Mouse (Mus musculus) layer of hippocampus, postnatal 10 days (tissue): ENCODE measurements around the gene Sept6. TPM values are rescaled to one million over a fixed set of nuclear protein-coding genes. Genes with fewer than 3 reads are reported as not detected.
A peak's percentile ranks its signal among the peaks of the same experiment; 100 is the strongest.
"Not testable (repeated sequence)": the region's sequence is repeated elsewhere in the genome, so short reads cannot be mapped to it uniquely, and the experiment has no call there.

Experiments
- DNase-seq, 2 experiments: peaks; one replicate each; pipeline ENCODE4 v3.0.0; 2021; ENCODE audit warnings: low spot score in 2 of 2
- total RNA-seq, 2 experiments: library from RNA; stranded (reverse); gene quantifications; 2 replicates each; pipeline ENCODE4 v1.2.3; 2021

The Sept6 gene
- total RNA-seq, 2 experiments from 2014 or later: 62.0 to 64.6 TPM

- DNase-seq: no peak
Measured at GRCm38 (mm10) chrX:36972951-36973471, 18.6 kb downstream of the Sept6 start.

- DNase-seq: no peak
Measured at GRCm38 (mm10) chrX:36971156-36971555, 20.4 kb downstream of the Sept6 start.

- no peak for DNase-seq
Measured at GRCm38 (mm10) chrX:36969501-36969900, 22.1 kb downstream of the Sept6 start.

DNA sequence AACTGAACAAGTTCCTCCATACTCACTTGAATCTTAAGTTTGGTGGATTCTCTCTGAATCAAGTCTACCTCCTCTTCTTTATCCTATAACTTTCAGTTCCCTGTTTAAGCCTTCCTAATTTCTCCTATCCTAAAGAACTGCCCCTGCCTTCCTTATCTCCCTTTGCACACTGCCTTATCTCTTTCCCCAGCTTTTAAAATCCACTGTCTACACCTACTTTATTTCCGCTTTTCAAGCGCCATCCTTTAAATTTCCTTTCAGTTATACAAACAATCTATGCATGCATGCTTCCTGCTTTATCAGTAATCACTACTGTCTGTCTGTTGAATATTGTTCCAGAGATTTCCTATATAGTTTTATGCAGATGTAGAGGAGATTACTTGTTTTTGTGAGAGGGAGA is 34.9 kb downstream of the Sept6 start:
- DNase-seq: no peak

GRCm38 (mm10) chrX:36941106-36941505 is 50.5 kb downstream of the Sept6 start:
- DNase-seq: no peak

DNA sequence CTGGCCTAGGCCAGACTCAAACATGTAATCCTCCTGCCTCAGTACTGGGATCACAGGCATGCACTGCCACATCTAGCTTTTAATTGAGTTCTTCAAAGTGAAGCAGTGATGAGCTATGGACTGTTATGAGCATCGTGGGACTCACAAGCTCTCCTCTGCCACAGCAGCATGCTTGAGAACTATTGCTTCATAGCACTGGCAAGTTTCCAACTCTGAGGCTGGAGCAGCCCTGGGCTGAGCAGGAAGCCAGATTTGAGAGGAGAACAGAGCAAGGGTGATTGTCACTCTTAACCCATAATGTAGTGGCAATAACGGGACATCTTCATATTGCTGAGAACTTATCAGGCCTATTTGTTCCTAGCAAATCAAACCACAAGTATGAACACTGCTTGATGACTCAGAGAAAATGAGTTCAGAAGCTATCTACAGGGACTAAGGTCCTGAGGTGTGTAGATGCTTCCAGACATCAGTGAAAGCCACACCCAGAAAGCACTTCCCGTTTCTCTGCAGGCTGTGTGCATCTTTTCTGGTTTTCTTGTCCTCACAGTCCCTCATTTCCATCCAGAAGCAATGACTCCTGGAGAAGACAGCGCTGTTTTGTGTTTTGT is 51.7 kb downstream of the Sept6 start:
- DNase-seq: no peak

GRCm38 (mm10) chrX:36935326-36935966 is 56.1 kb downstream of the Sept6 start:
- no peak for DNase-seq

- DNase-seq: peak in 1 of 2 experiments; percentile 15
Measured at GRCm38 (mm10) chrX:36930574-36930973, 61.0 kb downstream of the Sept6 start.

GRCm38 (mm10) chrX:36929694-36930093 is 61.9 kb downstream of the Sept6 start:
- no peak for DNase-seq

GRCm38 (mm10) chrX:36928791-36929190 is 62.8 kb downstream of the Sept6 start:
- DNase-seq: no peak

- DNase-seq: no peak
Measured at GRCm38 (mm10) chrX:36921346-36921745, 70.2 kb downstream of the Sept6 start.

GRCm38 (mm10) chrX:36917749-36918148 is 73.8 kb downstream of the Sept6 start:
- DNase-seq: no peak

- DNase-seq: peak; percentile 46 to 56
Measured at GRCm38 (mm10) chrX:36911343-36911742, 80.3 kb downstream of the Sept6 start.

DNA sequence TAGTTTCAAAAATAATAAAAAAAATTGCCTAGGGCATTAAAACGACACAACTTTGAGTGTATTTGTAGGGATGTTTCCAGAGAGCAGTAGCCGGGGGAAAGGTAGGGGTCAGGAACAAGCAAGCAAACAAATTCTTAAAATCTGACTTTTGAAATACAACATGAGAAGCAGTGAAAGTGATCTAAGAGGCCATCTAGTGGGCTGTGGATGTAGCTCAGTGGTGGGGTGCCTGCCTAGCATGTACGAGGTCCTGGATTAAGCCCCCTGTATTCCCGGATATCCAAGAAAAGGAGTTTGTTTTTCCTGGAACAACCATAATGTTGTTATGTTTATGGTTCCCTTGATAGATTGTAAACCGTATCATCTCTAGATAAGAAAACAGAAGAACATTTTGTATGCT is 85.1 kb downstream of the Sept6 start:
- no peak for DNase-seq

- peak; percentile 89 to 93 for DNase-seq
Measured at GRCm38 (mm10) chrX:36903115-36903768, 88.4 kb downstream of the Sept6 start.

DNA sequence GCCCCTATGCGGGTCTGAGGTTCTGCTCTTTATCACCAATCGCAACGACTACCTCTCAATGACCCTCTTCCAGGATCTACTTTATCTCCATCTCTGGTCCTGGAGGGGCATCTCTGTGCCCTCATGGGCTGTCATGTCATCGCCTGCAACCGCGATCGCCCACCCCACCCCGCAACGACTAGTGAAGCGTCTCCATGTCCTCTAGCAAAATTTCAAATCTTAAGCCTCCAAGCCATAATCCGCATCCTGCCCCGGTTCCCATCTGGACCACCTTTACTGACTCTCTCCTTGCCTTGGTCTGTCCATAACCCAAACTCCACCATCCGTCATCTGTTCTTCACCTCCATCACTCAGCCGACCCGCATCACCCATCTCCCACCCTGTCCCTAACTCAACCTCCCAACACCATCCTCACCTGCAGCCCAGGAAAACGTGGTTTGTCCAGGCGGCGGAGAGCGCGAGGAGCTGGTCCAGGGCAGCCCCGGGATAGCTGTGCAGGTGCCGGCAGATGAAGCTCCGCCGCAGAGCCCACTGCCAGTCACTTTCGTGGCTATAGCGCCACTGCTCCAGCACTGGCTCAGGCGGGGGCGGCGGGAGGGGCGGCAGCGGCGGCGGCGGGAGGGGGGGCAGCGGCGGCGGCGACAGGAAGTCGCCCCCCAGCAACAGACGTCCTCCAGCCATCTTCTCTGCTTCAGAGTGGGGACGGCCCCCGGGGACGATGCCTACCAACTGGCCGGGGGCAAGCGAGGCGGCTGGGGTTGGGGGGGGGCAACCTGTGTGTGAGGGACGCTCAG is 89.1 kb downstream of the Sept6 start, which contains the start of gene Nkrf:
Gene Nkrf, minus strand, starts transcription at position 579 of the 794 bp plus-strand sequence.
- DNase-seq: peak; percentile 34 to 57

GRCm38 (mm10) chrX:36901655-36902054 is 89.9 kb downstream of the Sept6 start:
- no peak for DNase-seq

GRCm38 (mm10) chrX:36898931-36899330 is 92.7 kb downstream of the Sept6 start:
- DNase-seq: not testable (repeated sequence)

DNA sequence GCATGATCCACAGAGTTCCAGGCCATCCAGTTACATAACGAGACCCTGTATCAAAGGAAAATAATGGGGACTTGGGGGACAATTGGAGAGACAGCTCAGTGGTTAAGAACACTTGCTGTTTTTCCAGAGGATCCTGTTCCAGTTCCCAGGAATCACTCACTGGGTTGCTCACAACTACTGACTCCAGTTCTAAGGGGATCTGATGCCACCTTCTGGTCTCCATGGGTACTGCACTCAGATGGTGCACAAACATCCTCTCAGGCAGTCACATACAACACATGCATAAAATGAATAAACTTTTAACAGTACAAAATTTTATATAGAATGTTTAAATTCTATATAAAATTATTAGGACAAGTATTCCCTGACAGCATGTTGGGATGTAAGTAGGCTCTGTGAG is 106.9 kb downstream of the Sept6 start:
- DNase-seq: peak in 1 of 2 experiments; percentile 14

GRCm38 (mm10) chrX:36874704-36875128 is 116.9 kb downstream of the Sept6 start:
- DNase-seq: no peak

GRCm38 (mm10) chrX:36874178-36874696 is 117.4 kb downstream of the Sept6 start:
- peak; percentile 79 to 88 for DNase-seq
